Mouse (Mus musculus): ENCODE measurements around the gene Gm13288.

- no peak for TF ChIP-seq POLR2A (IDR thresholded peaks at IDR 0.05; ENCODE audit: insufficient read depth, low read depth, low read length)
- TF ChIP-seq CTCF (IDR thresholded peaks at IDR 0.05; ENCODE audit: insufficient read depth, low read depth, low read length) = no peak
Observed at GRCm38 (mm10) chr4:88849698-88850097, 44.4 kb downstream of the Gm13288 start, which contains the start of gene Ifna1.
